Mouse (Mus musculus) embryonic facial prominence, embryonic 13.5 days (tissue): ENCODE results near the gene Hpse. TPM values are rescaled to one million over a fixed set of nuclear protein-coding genes. Genes with fewer than 3 reads are reported as not detected.

Experiments
- ATAC-seq: fragments of 200-750 bp; cut with Nextera tagmentation; 2 replicates; pipeline ENCODE4 v1.8.0; 2017; ENCODE audit warnings: low read depth; ENCODE audit not compliant: insufficient number of reproducible peaks, insufficient read depth, low FRiP score, low TSS enrichment
- H3K27ac ChIP-seq: fragments of 300-500 bp; sonication (generic); 2 replicates; pipeline ENCODE4 v1.5.1; 2015; ENCODE audit warnings: moderate library complexity, mild to moderate bottlenecking, inconsistent platforms
- H3K27me3 ChIP-seq: fragments of 300-500 bp; sonication (generic); 2 replicates; pipeline ENCODE4 v1.6.1; 2015; ENCODE audit warnings: mild to moderate bottlenecking, inconsistent platforms
- H3K36me3 ChIP-seq: fragments of 300-500 bp; sonication (generic); 2 replicates; pipeline ENCODE4 v1.6.1; 2015; ENCODE audit warnings: mild to moderate bottlenecking, inconsistent platforms
- H3K4me1 ChIP-seq: fragments of 300-500 bp; sonication (generic); 2 replicates; pipeline ENCODE4 v1.6.1; 2015; ENCODE audit warnings: inconsistent platforms
- H3K4me2 ChIP-seq: fragments of 300-500 bp; sonication (generic); 2 replicates; pipeline ENCODE4 v1.6.1; 2015; ENCODE audit warnings: moderate library complexity, mild to moderate bottlenecking, inconsistent platforms
- H3K4me3 ChIP-seq: fragments of 300-500 bp; sonication (generic); 2 replicates; pipeline ENCODE4 v1.5.1; 2015; ENCODE audit warnings: mild to moderate bottlenecking, inconsistent platforms
- H3K9ac ChIP-seq: fragments of 300-500 bp; sonication (generic); 2 replicates; pipeline ENCODE4 v1.6.1; 2015; ENCODE audit warnings: mild to moderate bottlenecking, inconsistent platforms
- H3K9me3 ChIP-seq: fragments of 300-500 bp; sonication (generic); 2 replicates; pipeline ENCODE4 v1.6.1; 2016; ENCODE audit warnings: inconsistent platforms
- WGBS: fragments of 180-500 bp; shearing (Covaris S2); methylation state at CpG from one replicate; pipeline ENCODE4 v1.1.7; 2015; ENCODE audit warnings: mixed read lengths; 5-methylcytosine and 5-hydroxymethylcytosine counted together
- polyA plus RNA-seq: library from polyadenylated mRNA; unstranded; fragments of >200 nt; fragmentation: Nextera tagmentation; extraction: Ambion mirVana; gene quantifications from 2 replicates; pipeline ENCODE4 v1.2.1, GENCODE M21; 2015

The Hpse gene
- polyA plus RNA-seq, 1 experiment from 2014 or later, result 4.7 TPM

DNA sequence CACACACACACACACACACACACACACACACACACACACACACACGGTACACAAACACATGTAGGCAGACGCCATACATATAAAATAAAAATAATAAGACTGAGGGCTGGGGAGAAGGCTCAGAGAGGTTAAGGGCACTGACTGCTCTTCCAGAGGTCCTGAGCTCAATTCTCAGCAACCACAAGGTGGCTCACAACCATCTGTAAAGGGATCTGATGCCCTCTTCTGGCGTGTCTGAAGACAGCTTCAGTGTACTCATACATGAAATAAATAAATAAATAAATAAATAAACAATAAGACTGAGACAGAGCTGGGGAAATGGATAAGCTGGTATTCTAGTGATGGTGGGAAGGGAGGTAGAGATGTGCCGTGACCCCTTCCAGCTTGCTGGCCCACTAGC is 33.9 kb downstream of the Hpse start:
- 69% methylated on average over 4 of the region's 4 CpGs for WGBS
- Histone ChIP-seq H3K27me3 (no peaks in the 10 kb centered on the region), H3K9ac (no peak overlapping the region), H3K27ac (no peak overlapping the region), H3K9me3 (no peaks in the 10 kb centered on the region), H3K4me1 (no peaks in the 10 kb centered on the region), H3K36me3 (no peaks in the 10 kb centered on the region), H3K4me2 (no peak overlapping the region), H3K4me3 (no peak overlapping the region)
- no peak for ATAC-seq

DNA sequence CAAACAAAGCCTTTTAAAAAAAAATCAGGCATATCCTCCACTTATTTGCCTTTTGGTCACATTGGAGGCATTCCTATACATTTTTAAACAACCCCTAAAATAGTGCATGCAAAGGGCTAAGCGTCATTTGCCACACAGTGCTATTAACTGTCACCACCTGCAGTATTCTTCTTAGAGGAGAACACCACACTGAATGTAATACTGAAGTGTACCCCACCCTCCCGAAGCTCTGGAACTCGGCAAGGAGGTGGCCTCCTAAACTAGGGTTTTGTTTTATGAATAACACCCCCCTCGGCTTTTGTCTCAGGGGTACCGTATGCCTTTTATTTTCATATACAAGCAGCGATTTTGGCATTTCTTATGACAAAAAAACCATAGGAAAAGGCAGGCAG is 39.0 kb downstream of the Hpse start:
- no peaks in the 10 kb centered on the region for H3K4me1 ChIP-seq
- ATAC-seq, result no peak
- H3K4me2 ChIP-seq, result no peak overlapping the region
- no peak overlapping the region for H3K4me3 ChIP-seq
- H3K9ac ChIP-seq, result no peak overlapping the region
- no peaks in the 10 kb centered on the region for H3K36me3 ChIP-seq
- H3K27me3 ChIP-seq, result peaks cover 4% of the 10 kb centered on the region; the same call in 1 of the 2 replicates
- H3K9me3 ChIP-seq, result no peaks in the 10 kb centered on the region
- H3K27ac ChIP-seq, result no peak overlapping the region
- 75% methylated on average over 6 of the region's 6 CpGs for WGBS

DNA sequence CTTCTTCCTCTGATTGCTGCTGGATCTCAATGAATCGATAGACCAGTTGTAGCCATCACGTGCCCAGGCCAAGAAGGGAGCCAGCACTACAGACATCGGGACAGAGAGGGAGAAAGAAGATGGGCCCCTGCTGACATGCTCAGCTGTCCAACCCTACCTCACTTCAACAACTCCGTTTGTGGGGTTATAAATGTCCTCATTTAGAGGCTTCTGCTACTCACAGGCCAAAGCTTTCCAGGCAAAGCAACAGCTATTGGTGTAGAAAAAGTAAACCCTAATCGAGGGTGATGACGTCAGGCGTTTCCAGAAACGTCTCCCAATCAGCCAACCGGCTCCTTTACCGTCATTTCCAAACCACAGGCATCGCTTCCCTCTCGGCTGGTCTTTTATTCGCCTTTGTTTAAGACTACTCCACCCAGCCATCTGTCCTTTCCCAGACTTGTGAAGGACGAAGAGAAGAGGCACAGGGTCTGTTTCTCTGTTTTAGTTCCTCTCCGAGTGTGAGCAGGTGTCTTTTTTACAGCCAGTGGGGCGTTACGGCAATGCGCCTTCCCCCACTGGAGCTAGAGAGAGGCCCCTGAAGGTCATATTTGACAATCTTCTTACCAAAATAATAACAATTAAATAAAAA is 39.5 kb downstream of the Hpse start:
- H3K27ac ChIP-seq, result no peak overlapping the region
- no peaks in the 10 kb centered on the region for H3K36me3 ChIP-seq
- H3K27me3 ChIP-seq, result peaks cover 4% of the 10 kb centered on the region; the same call in 1 of the 2 replicates
- WGBS, result 78% methylated on average over 18 of the region's 18 CpGs
- H3K4me2 ChIP-seq, result no peak overlapping the region
- no peaks in the 10 kb centered on the region for H3K9me3 ChIP-seq
- no peak for ATAC-seq
- H3K4me3 ChIP-seq, result no peak overlapping the region
- H3K9ac ChIP-seq, result no peak overlapping the region
- H3K4me1 ChIP-seq, result no peaks in the 10 kb centered on the region

DNA sequence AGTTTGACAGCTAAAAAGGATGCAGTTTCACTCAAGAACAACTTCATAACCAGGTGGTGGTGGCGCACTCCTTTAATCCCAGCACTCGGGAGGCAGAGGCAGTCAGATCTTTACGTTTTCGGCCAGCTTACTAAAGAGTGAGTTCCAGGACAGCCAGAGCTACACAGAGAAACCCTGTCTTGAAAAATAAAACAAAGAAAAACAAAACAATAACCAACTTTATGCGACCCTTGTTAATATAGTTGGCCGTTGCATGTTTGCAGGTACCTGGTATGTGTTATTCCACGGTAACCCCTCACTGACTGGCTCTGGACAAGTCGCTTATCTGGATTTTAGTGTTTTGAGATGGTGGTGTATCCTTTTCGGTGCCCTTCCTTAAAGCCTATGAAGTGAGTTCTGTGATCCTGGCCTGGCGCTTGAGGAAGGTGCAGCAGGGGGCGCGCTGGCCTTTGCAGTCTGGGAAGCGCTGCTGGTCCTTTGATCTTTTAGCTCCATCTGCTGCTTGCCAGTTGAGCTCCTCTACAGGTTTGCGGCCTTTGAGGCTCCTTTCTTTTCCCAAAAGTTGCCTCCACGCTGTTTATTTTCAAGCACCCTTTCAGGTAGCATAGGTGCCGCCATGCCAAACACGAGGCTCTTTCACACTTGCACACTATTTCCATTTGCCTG is 44.7 kb downstream of the Hpse start, which contains the start of gene Coq2:
TSS of gene Coq2 (minus strand) at position 430 of the 666 bp plus-strand sequence.
- ATAC-seq, result no peak
- Histone ChIP-seq H3K9me3 (no peaks in the 10 kb centered on the region), H3K4me3 (peak within 1 kb of the TSS; percentile 81), H3K27me3 (peaks cover 4% of the 10 kb centered on the region; the same call in 1 of the 2 replicates), H3K4me2 (peak within 1 kb of the TSS; percentile 63), H3K4me1 (peaks cover 17% of the 10 kb centered on the region), H3K36me3 (peaks cover 11% of the 10 kb centered on the region; the same call in 1 of the 2 replicates), H3K27ac (peak within 1 kb of the TSS; percentile 68), H3K9ac (peak within 1 kb of the TSS; percentile 89)
- WGBS, result 10% methylated on average over 17 of the region's 17 CpGs

DNA sequence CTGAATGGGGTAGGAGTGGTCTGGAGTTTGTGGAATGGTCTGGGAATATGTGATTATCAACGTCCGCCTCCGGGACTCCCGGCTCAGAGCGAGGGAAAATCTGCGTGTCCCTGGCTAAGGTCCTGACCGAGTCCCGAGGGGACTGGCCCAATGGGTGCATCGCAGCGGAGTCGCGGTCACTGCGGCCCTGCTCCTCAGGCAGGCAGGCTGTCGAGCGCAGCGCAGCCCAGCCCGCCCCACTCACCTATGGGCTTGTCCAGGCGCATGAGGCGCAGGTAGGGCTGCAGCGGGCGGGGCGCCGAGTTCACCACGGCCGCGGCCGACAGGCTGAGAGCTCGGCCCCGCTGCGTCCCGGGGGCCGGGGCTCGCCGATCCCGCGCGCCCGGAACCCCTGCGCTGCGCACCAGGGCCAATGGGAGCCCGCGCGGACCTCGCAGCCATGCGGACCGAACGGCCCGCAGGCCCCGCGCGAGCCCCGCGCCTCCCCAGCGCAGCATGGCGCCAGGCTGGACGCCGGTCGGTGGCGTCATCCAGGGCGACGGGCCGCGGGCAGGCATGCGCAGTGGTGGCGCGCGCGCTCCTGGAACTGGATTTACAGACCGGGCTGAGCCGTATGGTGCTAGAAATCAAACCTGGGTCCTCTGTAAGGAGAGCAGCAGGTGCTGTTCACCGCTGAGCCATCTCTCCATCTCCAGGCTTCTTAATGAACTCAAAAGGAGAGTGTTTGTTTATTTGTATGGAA is 45.6 kb downstream of the Hpse start:
- peak; percentile 93 for ATAC-seq
- Histone ChIP-seq H3K4me1 (peaks cover 17% of the 10 kb centered on the region), H3K4me2 (peak overlapping the region; percentile 63), H3K36me3 (peaks cover 11% of the 10 kb centered on the region; the same call in 1 of the 2 replicates), H3K27me3 (no peaks in the 10 kb centered on the region), H3K27ac (peak overlapping the region; percentile 68), H3K4me3 (peak overlapping the region; percentile 81), H3K9me3 (no peaks in the 10 kb centered on the region), H3K9ac (peak overlapping the region; percentile 89)
- WGBS, result under 1% methylated on average over 71 of the region's 71 CpGs

DNA sequence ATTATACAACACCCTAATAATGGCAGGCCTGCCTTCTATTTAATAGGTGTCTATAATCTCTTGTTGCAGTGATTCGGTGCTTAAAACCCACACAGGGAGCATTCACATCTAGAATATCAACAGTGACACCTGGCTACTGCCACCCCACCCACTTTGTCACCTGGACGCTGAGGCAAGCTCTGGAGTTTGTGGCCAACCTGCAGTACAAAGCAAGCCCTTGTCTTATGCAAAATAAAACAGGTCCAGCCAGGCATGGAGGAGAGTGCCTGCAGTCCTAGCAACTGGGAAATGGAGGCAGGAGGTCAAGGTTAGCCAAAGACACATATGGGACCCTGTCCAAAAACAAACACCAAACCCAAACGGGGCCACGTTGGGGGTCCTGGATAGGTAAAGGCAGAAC is 47.1 kb downstream of the Hpse start:
- no peak overlapping the region for H3K9ac ChIP-seq
- H3K4me2 ChIP-seq, result no peak overlapping the region
- WGBS, result 84% methylated on average over 4 of the region's 4 CpGs
- H3K36me3 ChIP-seq, result peaks cover 17% of the 10 kb centered on the region
- H3K4me1 ChIP-seq, result peaks cover 17% of the 10 kb centered on the region
- H3K4me3 ChIP-seq, result no peak overlapping the region
- H3K27ac ChIP-seq, result no peak overlapping the region
- no peaks in the 10 kb centered on the region for H3K9me3 ChIP-seq
- H3K27me3 ChIP-seq, result no peaks in the 10 kb centered on the region
- ATAC-seq, result no peak

DNA sequence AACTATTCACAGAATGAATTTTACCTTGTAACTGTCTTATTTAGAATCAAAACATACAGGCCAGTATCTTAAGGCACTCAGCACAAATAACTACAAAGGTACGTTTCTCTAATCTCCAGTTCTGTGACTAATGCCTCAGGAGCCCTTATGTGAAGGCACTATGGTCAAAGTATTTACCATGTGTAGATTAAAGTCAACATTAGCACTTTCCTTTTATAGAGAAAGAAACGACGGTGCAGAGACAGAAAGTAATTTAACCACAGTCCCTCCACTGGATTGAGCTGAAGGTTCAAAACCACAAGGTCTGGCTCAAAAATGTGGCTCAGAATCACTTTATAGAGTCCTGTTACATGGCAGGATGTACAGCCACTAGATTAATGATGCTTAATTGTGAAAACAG is 47.6 kb downstream of the Hpse start:
- Histone ChIP-seq H3K27me3 (no peaks in the 10 kb centered on the region), H3K27ac (no peak overlapping the region), H3K9ac (no peak overlapping the region), H3K4me2 (no peak overlapping the region), H3K9me3 (no peaks in the 10 kb centered on the region), H3K36me3 (peaks cover 20% of the 10 kb centered on the region), H3K4me1 (peaks cover 17% of the 10 kb centered on the region), H3K4me3 (no peak overlapping the region)
- no peak for ATAC-seq
- 72% methylated on average over 3 of the region's 3 CpGs for WGBS

DNA sequence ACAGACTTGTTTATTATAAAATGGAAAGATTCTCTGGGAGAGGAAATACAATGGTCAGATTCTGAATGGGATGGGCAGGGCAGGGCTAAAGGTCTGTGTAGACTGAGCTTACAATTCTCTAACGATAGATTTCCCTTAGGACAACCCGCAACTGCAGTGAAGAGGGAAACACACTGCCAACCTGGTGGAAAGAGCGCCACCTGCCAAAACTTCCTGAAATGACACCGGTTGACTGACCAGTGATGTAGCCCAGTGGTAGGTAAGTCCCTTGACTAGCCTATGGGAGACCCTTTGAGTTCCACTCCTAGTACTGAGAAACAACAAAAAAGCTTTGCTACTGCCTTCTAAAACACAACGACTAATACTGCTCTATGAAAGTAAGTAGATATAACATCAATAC is 48.1 kb downstream of the Hpse start:
- 28% methylated on average over 5 of the region's 5 CpGs for WGBS
- no peak overlapping the region for H3K4me2 ChIP-seq
- no peak overlapping the region for H3K4me3 ChIP-seq
- peaks cover 22% of the 10 kb centered on the region for H3K36me3 ChIP-seq
- no peak overlapping the region for H3K27ac ChIP-seq
- no peaks in the 10 kb centered on the region for H3K27me3 ChIP-seq
- no peaks in the 10 kb centered on the region for H3K9me3 ChIP-seq
- peaks cover 17% of the 10 kb centered on the region for H3K4me1 ChIP-seq
- no peak for ATAC-seq
- no peak overlapping the region for H3K9ac ChIP-seq

DNA sequence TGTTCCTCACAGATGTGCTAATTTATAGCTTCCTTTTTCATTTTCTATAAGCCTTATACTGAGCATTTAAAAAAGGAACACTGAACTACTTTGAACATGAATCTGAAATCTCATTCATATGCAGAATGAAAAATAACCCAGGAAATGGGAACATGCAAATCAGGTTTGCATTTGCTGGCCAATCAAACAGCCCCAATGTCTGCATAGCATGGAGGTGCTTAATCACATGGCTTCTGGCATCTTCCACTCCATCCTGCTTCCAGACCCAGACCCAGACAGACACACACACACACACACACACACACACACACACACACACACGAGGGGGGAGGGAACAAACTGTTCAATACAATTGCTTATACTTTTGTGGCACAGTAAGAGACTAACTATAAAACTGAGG is 52.6 kb downstream of the Hpse start:
- 92% methylated on average over 1 of the region's 1 CpGs for WGBS
- ATAC-seq, result no peak
- H3K36me3 ChIP-seq, result peaks cover 52% of the 10 kb centered on the region
- no peaks in the 10 kb centered on the region for H3K27me3 ChIP-seq
- no peak overlapping the region for H3K4me2 ChIP-seq
- H3K4me1 ChIP-seq, result 0 out of 2 replicates have a peak, but pooled peaks cover under 1% of the 10 kb centered on the region
- H3K4me3 ChIP-seq, result no peak overlapping the region
- no peak overlapping the region for H3K27ac ChIP-seq
- no peak overlapping the region for H3K9ac ChIP-seq
- no peaks in the 10 kb centered on the region for H3K9me3 ChIP-seq

DNA sequence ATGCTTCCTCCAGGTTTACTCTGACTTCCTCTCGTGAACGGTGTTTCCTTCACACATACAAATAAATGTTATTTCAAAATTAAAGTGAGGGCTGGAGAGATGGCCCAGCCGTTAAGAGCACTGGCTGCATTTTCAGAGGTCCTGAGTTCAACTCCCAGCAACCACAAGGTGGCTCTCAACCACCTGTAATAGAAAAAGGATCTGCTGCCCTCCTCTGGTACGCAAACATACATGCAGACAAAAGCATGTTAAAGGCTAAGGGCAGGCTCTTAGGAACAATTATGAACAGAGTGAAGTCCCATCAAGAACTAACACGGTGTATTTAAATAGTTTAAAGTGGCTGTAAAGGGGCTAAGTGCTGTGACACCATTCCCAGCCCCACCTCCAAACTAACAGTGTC is 55.7 kb downstream of the Hpse start:
- ATAC-seq, result no peak
- 58% methylated on average over 5 of the region's 5 CpGs for WGBS
- Histone ChIP-seq H3K36me3 (peaks cover 64% of the 10 kb centered on the region), H3K9ac (no peak overlapping the region), H3K27me3 (no peaks in the 10 kb centered on the region), H3K4me3 (no peak overlapping the region), H3K4me2 (no peak overlapping the region), H3K9me3 (no peaks in the 10 kb centered on the region), H3K4me1 (no peaks in the 10 kb centered on the region), H3K27ac (no peak overlapping the region)

DNA sequence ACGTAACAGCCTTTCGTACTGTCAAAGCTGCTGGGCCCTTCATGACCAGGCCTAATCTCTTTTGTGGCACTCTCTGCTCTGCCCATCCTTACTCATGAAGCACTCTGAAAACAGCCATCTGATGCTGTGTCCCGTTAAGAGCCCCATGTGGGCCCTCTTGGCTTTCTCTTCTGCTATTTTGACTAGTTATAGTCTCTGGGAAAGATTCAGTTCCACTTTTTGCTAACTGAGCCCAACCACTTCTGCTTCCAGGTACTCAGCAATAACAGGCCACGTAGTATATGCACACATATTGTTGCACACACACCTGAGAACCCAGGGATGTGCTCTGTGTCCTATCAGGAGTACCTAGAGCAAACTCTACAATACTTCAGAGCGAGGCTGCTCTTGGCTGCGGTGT is 56.5 kb downstream of the Hpse start:
- no peak overlapping the region for H3K4me3 ChIP-seq
- H3K36me3 ChIP-seq, result peaks cover 70% of the 10 kb centered on the region
- H3K27ac ChIP-seq, result no peak overlapping the region
- H3K27me3 ChIP-seq, result no peaks in the 10 kb centered on the region
- 92% methylated on average over 6 of the region's 6 CpGs for WGBS
- H3K4me2 ChIP-seq, result no peak overlapping the region
- ATAC-seq, result no peak
- H3K4me1 ChIP-seq, result no peaks in the 10 kb centered on the region
- H3K9ac ChIP-seq, result no peak overlapping the region
- no peaks in the 10 kb centered on the region for H3K9me3 ChIP-seq
